Mouse (Mus musculus): ENCODE measurements at regions not wholly inside any gene's neighbourhood (a gene's known extent, or its start where the extent isn't known, plus 50 kb on each side); places are given as distances from the start of the nearest gene placed in this dataset.

- TF ChIP-seq POLR2A (IDR thresholded peaks at IDR 0.05; ENCODE audit: low read depth, low read length): no peak
- no peak for TF ChIP-seq CTCF (IDR thresholded peaks at IDR 0.05; ENCODE audit: extremely low read depth, insufficient read length, insufficient replicate concordance, low read depth, low read length)
These were observed 221.1 kb downstream of the Cbln4 start for GRCm38 (mm10) chr2:171822156-171822555.
